Mouse (Mus musculus) thymus, adult 2 months (tissue): ENCODE data around the gene Col28a1. TPM values are rescaled to one million over a fixed set of nuclear protein-coding genes. Genes with fewer than 3 reads are reported as not detected.

ENCODE experiments used
- DNase-seq: peaks from one replicate; pipeline ENCODE4 v3.0.0; 2021
- H3K27ac ChIP-seq: fragments of 200-500 bp; 2 replicates; pipeline ENCODE4 v1.5.1; 2012; ENCODE audit warnings: low read length, control low read depth; ENCODE audit not compliant: control insufficient read depth, insufficient read depth
- H3K27me3 ChIP-seq: fragments of 200-500 bp; 2 replicates; pipeline ENCODE4 v1.6.1; 2012; ENCODE audit warnings: mild to moderate bottlenecking, low read length, moderate library complexity, mixed read lengths; ENCODE audit not compliant: control insufficient read depth, insufficient read depth
- H3K36me3 ChIP-seq: fragments of 200-500 bp; 2 replicates; pipeline ENCODE4 v1.6.1; 2012; ENCODE audit warnings: mild to moderate bottlenecking, low read length, moderate library complexity; ENCODE audit not compliant: control insufficient read depth, insufficient read depth
- H3K4me1 ChIP-seq: fragments of 200-500 bp; replicated peaks from 2 replicates; pipeline ENCODE4 v1.6.1; 2012; ENCODE audit warnings: low read length; ENCODE audit not compliant: control insufficient read depth, insufficient read depth
- H3K4me3 ChIP-seq: fragments of 200-500 bp; 2 replicates; pipeline ENCODE4 v1.5.1; 2012; ENCODE audit warnings: mild to moderate bottlenecking, low read length, control low read depth, moderate library complexity; ENCODE audit not compliant: control insufficient read depth, insufficient read depth
- CTCF ChIP-seq: fragments of 200-500 bp; IDR thresholded peaks from 2 replicates; pipeline ENCODE4 v1.5.1; 2012; ENCODE audit warnings: mild to moderate bottlenecking, control low read depth, low read length, moderate library complexity, borderline replicate concordance; ENCODE audit not compliant: control insufficient read depth, poor library complexity, insufficient read depth; ENCODE audit errors: extremely low read depth
- POLR2A ChIP-seq: fragments of 200-500 bp; IDR thresholded peaks from 2 replicates; pipeline ENCODE4 v1.6.1; 2012; ENCODE audit warnings: mild to moderate bottlenecking, low read length, control low read depth, moderate library complexity; ENCODE audit not compliant: control insufficient read depth, poor library complexity, insufficient read depth; ENCODE audit errors: extremely low read depth
- WGBS: fragments of 180-500 bp; shearing (Covaris S2); methylation state at CpG from one replicate; pipeline ENCODE4 v1.1.7; 2018; 5-methylcytosine and 5-hydroxymethylcytosine counted together
- polyA plus RNA-seq: library from polyadenylated mRNA; depleted of rRNA; stranded (reverse); fragments of >200 nt; gene quantifications from 2 replicates; pipeline ENCODE4 v1.2.3, GENCODE M21; 2012

Gene Col28a1
- polyA plus RNA-seq, 1 experiment, result 0.07 TPM

GRCm38 (mm10) chr6:8077572-8078146 lies 114.8 kb downstream of the Col28a1 start:
- DNase-seq, result no peak
- no peak overlapping the region for H3K27ac ChIP-seq
- 82% methylated on average over 5 of the region's 5 CpGs for WGBS
- no peaks in the 10 kb centered on the region for H3K36me3 ChIP-seq
- no peaks in the 10 kb centered on the region for H3K27me3 ChIP-seq
- H3K4me3 ChIP-seq, result no peak overlapping the region
- H3K4me1 ChIP-seq, result no peaks in the 10 kb centered on the region
- TF ChIP-seq CTCF, result no peak
- no peak for TF ChIP-seq POLR2A

GRCm38 (mm10) chr6:8074914-8075313 lies 117.5 kb downstream of the Col28a1 start:
- H3K27ac ChIP-seq, result no peak overlapping the region
- no peak overlapping the region for H3K4me3 ChIP-seq
- H3K4me1 ChIP-seq, result no peaks in the 10 kb centered on the region
- H3K36me3 ChIP-seq, result no peaks in the 10 kb centered on the region
- no peak for TF ChIP-seq POLR2A
- TF ChIP-seq CTCF, result no peak
- DNase-seq, result no peak
- no peaks in the 10 kb centered on the region for H3K27me3 ChIP-seq
- 85% methylated on average over 2 of the region's 2 CpGs for WGBS

- 96% methylated on average over 5 of the region's 5 CpGs for WGBS
- no peaks in the 10 kb centered on the region for H3K36me3 ChIP-seq
- TF ChIP-seq CTCF (no peak), POLR2A (no peak)
- no peak overlapping the region for H3K27ac ChIP-seq
- H3K27me3 ChIP-seq, result no peaks in the 10 kb centered on the region
- H3K4me3 ChIP-seq, result no peak overlapping the region
- DNase-seq, result no peak
- H3K4me1 ChIP-seq, result no peaks in the 10 kb centered on the region; the same call in 1 of the 2 replicates
These were observed 123.4 kb downstream of the Col28a1 start for GRCm38 (mm10) chr6:8068979-8069378.

DNA sequence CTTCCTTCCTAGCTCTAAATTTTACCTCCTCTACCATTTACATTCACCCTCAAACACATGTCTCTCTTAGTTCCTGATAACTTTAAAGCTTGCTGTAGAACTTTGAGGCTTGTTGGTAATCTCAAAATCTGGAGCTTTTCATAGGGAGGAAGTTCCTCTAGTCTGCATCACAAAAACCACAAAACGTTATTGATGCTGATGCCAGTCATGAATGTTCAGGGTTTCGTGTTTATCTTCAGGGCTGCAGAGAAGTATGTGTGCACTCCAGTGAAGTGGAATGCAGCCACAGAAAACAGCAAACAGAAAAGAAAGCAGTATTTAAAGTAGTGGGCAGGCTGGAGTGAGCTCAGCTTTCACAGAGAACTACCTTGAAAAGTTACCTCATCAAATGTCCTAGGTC lies 124.0 kb downstream of the Col28a1 start:
- H3K36me3 ChIP-seq, result no peaks in the 10 kb centered on the region
- no peak for DNase-seq
- TF ChIP-seq POLR2A (no peak), CTCF (no peak)
- H3K4me3 ChIP-seq, result no peak overlapping the region
- 2% methylated on average over 2 of the region's 2 CpGs for WGBS
- H3K4me1 ChIP-seq, result no peaks in the 10 kb centered on the region; the same call in 1 of the 2 replicates
- H3K27ac ChIP-seq, result no peak overlapping the region
- no peaks in the 10 kb centered on the region for H3K27me3 ChIP-seq

DNA sequence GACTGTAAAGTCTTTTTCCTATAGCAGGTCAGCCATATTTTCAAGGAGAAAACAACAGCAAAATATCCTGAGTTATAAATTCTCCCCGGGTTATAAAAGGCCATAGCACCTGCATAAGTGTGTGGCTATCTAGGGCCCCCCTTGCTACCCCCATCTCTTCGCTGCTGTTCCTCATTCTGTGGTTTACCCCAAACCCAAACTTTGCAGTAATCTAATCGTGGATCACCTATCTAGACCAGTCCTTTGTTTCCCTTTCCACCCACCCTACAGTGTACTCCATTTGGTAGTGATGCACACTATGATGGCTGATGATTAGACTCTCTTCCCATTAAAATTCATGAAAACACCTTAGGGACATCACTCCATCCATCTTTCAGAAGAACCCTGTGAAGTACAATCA lies 125.3 kb downstream of the Col28a1 start:
- DNase-seq, result no peak
- TF ChIP-seq CTCF (no peak), POLR2A (no peak)
- Histone ChIP-seq H3K27ac (no peak overlapping the region), H3K27me3 (no peaks in the 10 kb centered on the region), H3K36me3 (no peaks in the 10 kb centered on the region), H3K4me1 (no peaks in the 10 kb centered on the region; the same call in 1 of the 2 replicates), H3K4me3 (no peak overlapping the region)
- 15% methylated on average over 3 of the region's 3 CpGs for WGBS

DNA sequence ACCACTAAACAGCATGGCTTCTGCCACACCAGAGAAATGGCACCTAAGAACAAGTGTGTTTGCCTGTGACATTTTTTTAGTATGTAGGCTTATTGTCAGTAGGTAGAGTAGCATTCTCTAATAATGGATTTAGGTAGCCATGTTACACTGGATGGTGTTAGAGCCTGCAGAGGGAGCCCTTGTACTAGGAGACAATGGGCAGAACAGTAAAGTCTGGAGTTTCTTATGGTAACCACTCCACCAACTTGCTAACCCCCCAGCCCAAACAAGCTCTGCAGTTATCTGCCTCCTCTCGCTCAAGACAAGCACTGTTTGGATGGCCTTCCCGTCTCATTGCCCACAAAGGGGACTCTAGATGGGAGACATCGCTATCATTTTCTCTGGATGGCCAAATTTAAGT lies 126.2 kb downstream of the Col28a1 start:
- Histone ChIP-seq H3K36me3 (no peaks in the 10 kb centered on the region), H3K4me1 (no peaks in the 10 kb centered on the region; the same call in 1 of the 2 replicates), H3K27me3 (no peaks in the 10 kb centered on the region), H3K4me3 (no peak overlapping the region), H3K27ac (no peak overlapping the region)
- peak; percentile 52 for DNase-seq
- TF ChIP-seq POLR2A (no peak), CTCF (no peak)
- WGBS, result 64% methylated on average over 3 of the region's 3 CpGs

DNA sequence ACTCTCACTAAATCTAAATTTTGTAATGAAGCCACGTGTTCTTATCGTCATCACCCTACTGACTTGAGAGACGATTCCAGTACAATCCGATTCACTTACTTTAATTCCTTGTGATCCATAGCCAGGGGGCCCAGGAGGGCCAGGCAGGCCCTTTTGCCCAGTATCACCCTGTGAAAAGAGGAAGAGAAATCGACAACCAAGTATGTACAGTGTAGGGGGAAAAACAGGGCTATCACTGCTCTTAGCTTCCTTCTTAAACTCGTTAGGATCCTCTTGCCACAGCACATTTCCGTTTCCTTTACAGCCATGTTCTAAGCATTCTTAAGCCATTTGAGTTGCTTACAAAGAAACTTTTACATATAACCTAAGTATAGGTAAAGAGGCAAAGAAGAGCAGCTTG lies 133.2 kb downstream of the Col28a1 start:
- no peaks in the 10 kb centered on the region for H3K4me1 ChIP-seq
- no peak overlapping the region for H3K27ac ChIP-seq
- no peak for TF ChIP-seq CTCF
- WGBS, result 71% methylated on average over 7 of the region's 7 CpGs
- no peaks in the 10 kb centered on the region for H3K27me3 ChIP-seq
- no peaks in the 10 kb centered on the region for H3K36me3 ChIP-seq
- no peak overlapping the region for H3K4me3 ChIP-seq
- DNase-seq, result no peak
